Mouse (Mus musculus): ENCODE results near the gene Gli3. TPM values are rescaled to one million over a fixed set of nuclear protein-coding genes. Genes with fewer than 3 reads are reported as not detected.

The Gli3 gene
- polyA plus RNA-seq (2014; fragmentation: Illumina TruSeq; extraction: RNeasy Lipid Tissue Mini Kit (QIAGEN cat#74804); ENCODE audit: low read depth, low replicate concordance) = 0.16 TPM

DNA sequence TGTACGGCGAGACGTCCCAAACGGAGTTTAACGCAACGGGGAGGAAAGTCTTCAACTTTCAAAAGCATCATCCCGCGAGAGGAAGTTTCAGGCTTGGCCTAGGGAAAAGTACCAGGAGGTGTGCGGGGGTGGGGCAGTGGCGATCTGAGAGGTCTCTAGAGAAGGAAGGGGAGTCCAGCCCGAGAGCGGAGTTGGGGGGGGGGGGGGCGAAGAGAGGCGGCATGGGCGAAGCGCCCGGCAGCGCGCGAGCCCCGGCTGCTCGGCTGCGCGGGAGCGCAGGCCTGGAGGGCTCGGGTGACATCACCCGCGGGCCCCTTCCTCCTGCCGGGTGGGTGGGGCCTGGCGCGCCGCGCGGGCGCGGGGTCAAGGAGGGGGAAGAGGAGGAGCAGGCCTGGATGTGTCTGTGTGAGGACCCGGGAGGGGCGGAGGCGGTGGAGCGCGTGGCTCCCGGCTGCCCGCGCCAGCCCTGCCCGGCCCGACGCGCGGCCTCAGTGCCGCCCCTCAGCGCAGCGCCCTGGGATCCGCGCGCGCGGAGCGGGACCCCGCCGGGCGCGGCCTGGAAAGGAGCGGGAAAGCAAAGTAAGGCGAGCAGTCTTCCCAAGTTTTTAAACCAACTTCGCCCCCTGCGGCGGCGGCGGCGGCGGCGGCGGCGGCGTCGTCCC lies at the start of gene Gli3:
TSS of gene Gli3 (plus strand) at position 406 of the 662 bp plus-strand sequence.

